Mouse (Mus musculus) spleen, adult 18-20 months (tissue): ENCODE measurements around the gene Pot1a.

Experiments used
- DNase-seq, 2 experiments: peaks; one replicate each; pipeline ENCODE4 v3.0.0; 2022; ENCODE audit warnings: mixed read lengths in 2 of 2

The Pot1a gene

GRCm38 (mm10) chr6:25808806-25809495 is at the start of gene Pot1a:
Gene Pot1a (minus strand): TSS chr6:25809246.
- peak; percentile 90 to 91 for DNase-seq

GRCm38 (mm10) chr6:25836261-25836660 is 27.2 kb upstream of the Pot1a start:
- DNase-seq, result no peak

GRCm38 (mm10) chr6:25806021-25806420 is 3.0 kb downstream of the Pot1a start:
- DNase-seq, result no peak

GRCm38 (mm10) chr6:25802269-25802668 is 6.8 kb downstream of the Pot1a start:
- no peak for DNase-seq

GRCm38 (mm10) chr6:25801230-25801629 is 7.8 kb downstream of the Pot1a start:
- no peak for DNase-seq

GRCm38 (mm10) chr6:25768238-25768637 is 40.8 kb downstream of the Pot1a start:
- no peak for DNase-seq

- no peak for DNase-seq
Observed at GRCm38 (mm10) chr6:25767552-25767951, 41.5 kb downstream of the Pot1a start.

GRCm38 (mm10) chr6:25767073-25767472 is 42.0 kb downstream of the Pot1a start:
- no peak for DNase-seq

- DNase-seq, result no peak
Observed at GRCm38 (mm10) chr6:25766283-25766682, 42.8 kb downstream of the Pot1a start.

GRCm38 (mm10) chr6:25752651-25753050 is 56.4 kb downstream of the Pot1a start:
- DNase-seq, result no peak

GRCm38 (mm10) chr6:25736533-25736932 is 72.5 kb downstream of the Pot1a start:
- no peak for DNase-seq

GRCm38 (mm10) chr6:25726560-25726959 is 82.5 kb downstream of the Pot1a start:
- DNase-seq, result no peak

GRCm38 (mm10) chr6:25710601-25711000 is 98.4 kb downstream of the Pot1a start:
- no peak for DNase-seq

- DNase-seq, result no peak
Observed at GRCm38 (mm10) chr6:25709250-25709895, 99.7 kb downstream of the Pot1a start.

- DNase-seq, result no peak
Observed at GRCm38 (mm10) chr6:25699956-25700355, 109.1 kb downstream of the Pot1a start.
